Mouse (Mus musculus) yolk sac, embryonic 10.5 days (tissue): ENCODE results near the gene Gm10770.
A peak's percentile ranks its signal among the peaks of the same experiment; 100 is the strongest.
"Not testable (repeated sequence)": the region's sequence is repeated elsewhere in the genome, so short reads cannot be mapped to it uniquely, and the experiment has no call there.

Source experiments
- DNase-seq: peaks from one replicate; pipeline ENCODE4 v3.0.0-alpha.2; 2017; ENCODE audit warnings: low spot score

Gm10770 gene

GRCm38 (mm10) chr2:150179579-150179978 lies at the start of gene Gm10770:
Gene Gm10770, minus strand, starts transcription at chr2:150179679.
- DNase-seq, result not testable (repeated sequence)

GRCm38 (mm10) chr2:150223263-150223662 lies 43.8 kb upstream of the Gm10770 start:
- DNase-seq, result not testable (repeated sequence)

- DNase-seq, result not testable (repeated sequence)
These were observed 38.9 kb upstream of the Gm10770 start for GRCm38 (mm10) chr2:150218363-150218725.

GRCm38 (mm10) chr2:150217600-150218362 lies 38.3 kb upstream of the Gm10770 start, which contains the start of gene Zfp937:
Gene Zfp937, plus strand, starts transcription at chr2:150218073.
- DNase-seq, result peak; percentile 62

GRCm38 (mm10) chr2:150181570-150181999 lies 2.1 kb upstream of the Gm10770 start, which contains the start of gene Gm14139:
Gene Gm14139, plus strand, starts transcription at chr2:150181755.
- DNase-seq, result peak; percentile 3

- not testable (repeated sequence) for DNase-seq
These were observed 1.6 kb upstream of the Gm10770 start for GRCm38 (mm10) chr2:150181046-150181445.

GRCm38 (mm10) chr2:150173833-150174232 lies 5.6 kb downstream of the Gm10770 start:
- no peak for DNase-seq

- no peak for DNase-seq
These were observed 12.8 kb downstream of the Gm10770 start for GRCm38 (mm10) chr2:150166703-150167102.

- DNase-seq, result peak; percentile 85
These were observed 43.0 kb downstream of the Gm10770 start, which contains the start of gene Zfp120 for GRCm38 (mm10) chr2:150136435-150136897. Gene Zfp120, minus strand, starts transcription at chr2:150136708.

- DNase-seq, result no peak
These were observed 46.7 kb downstream of the Gm10770 start for GRCm38 (mm10) chr2:150132773-150133172.

GRCm38 (mm10) chr2:150132002-150132401 lies 47.5 kb downstream of the Gm10770 start:
- not testable (repeated sequence) for DNase-seq
